Mouse (Mus musculus): Measurements from ENCODE around the gene Tma7. TPM values are rescaled to one million over a fixed set of nuclear protein-coding genes. Genes with fewer than 3 reads are reported as not detected.
A peak's percentile ranks its signal among the peaks of the same experiment; 100 is the strongest.

The Tma7 gene
- polyA plus RNA-seq, 1 experiment from 2014 or later, result 747 TPM

DNA sequence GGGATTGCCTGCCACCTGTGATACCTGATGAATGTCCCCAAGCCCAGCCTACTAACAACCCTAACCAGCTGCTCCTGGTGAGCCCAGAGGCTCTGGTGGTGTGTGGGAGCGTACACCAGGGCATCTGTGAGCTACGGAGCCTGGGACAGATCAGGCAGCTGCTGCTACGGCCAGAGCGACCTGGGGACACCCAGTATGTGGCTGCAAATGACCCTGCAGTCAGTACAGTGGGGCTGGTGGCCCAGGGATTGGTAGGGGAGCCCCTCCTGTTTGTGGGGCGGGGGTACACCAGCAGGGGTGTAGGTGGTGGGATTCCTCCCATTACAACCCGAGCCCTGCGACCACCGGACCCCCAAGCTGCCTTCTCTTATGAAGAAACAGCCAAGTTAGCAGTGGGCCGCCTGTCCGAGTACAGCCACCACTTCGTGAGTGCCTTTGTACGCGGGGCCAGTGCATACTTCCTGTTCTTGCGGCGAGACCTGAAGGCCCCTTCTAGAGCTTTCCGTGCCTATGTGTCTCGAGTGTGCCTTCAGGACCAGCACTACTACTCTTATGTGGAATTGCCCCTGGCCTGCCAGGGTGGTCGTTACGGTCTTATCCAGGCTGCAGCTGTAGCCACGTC lies 18.0 kb upstream of the Tma7 start:
- no peak overlapping the region for H3K4me3 ChIP-seq
- peaks cover 62% of the 10 kb centered on the region for H3K36me3 ChIP-seq
- no peaks in the 10 kb centered on the region for H3K27me3 ChIP-seq
- no peaks in the 10 kb centered on the region for H3K9me3 ChIP-seq (replicated peaks)
- ATAC-seq (ENCODE audit: low FRiP score), result no peak
- no peak overlapping the region for H3K9ac ChIP-seq
- H3K4me1 ChIP-seq, result peaks cover 39% of the 10 kb centered on the region
- H3K27ac ChIP-seq, result no peak overlapping the region
- 90% methylated on average over 20 of the region's 20 CpGs for WGBS
- no peak overlapping the region for H3K4me2 ChIP-seq (replicated peaks)

DNA sequence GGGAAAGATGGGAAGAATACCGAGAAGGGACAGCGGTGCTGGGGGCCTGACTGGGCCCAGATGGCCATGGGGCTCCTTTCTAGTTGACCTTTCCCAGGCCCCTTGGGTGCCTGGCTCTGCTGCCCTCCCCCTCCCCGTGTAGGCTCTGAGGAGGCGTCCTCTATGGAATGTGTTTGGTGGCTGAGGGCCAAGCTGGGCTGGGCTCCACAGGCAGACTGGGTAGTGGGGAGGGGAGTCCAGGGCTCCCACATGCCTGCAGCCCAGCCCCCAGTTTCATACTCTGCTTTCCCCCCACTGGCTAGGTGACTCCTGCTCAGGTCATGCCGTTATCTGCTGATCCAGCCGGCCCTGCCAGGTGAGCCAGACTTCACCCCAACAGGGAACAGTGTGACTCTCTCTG lies 16.6 kb upstream of the Tma7 start:
- Histone ChIP-seq H3K4me1 (peaks cover 49% of the 10 kb centered on the region), H3K27me3 (no peaks in the 10 kb centered on the region), H3K4me3 (peak overlapping the region; percentile 46), H3K27ac (peak overlapping the region; percentile 98; the same call in 1 of the 2 replicates), H3K4me2 (replicated peaks) (peak overlapping the region; percentile 94), H3K9me3 (replicated peaks) (no peaks in the 10 kb centered on the region), H3K36me3 (peaks cover 47% of the 10 kb centered on the region), H3K9ac (peak overlapping the region; percentile 83)
- WGBS, result 53% methylated on average over 6 of the region's 6 CpGs
- no peak for ATAC-seq (ENCODE audit: low FRiP score)

DNA sequence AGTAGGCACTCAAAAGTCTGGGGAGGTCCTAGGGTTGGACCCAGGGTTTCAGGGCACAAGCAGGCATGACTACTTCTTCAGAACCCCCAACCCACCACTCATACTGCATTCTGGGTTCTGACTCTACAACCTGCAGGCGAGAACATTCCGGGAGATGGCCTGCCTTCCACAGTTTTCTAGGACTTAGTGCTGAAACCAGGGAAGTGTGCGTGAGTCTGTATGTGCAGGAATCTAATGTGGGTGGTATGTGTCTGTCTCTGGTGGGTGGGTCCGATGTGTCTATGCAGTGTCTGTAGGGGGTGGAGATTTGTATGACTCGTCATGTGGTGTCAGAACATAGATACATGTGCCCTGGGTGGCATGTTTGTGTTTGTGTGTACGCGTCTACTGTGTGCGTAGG lies 16.0 kb upstream of the Tma7 start:
- H3K27ac ChIP-seq, result peak overlapping the region; percentile 98; the same call in 1 of the 2 replicates
- ATAC-seq (ENCODE audit: low FRiP score), result no peak
- H3K9ac ChIP-seq, result peak overlapping the region; percentile 83
- peak overlapping the region; percentile 94 for H3K4me2 ChIP-seq (replicated peaks)
- peaks cover 43% of the 10 kb centered on the region for H3K36me3 ChIP-seq
- no peaks in the 10 kb centered on the region for H3K27me3 ChIP-seq
- H3K4me3 ChIP-seq, result peak overlapping the region; percentile 46
- H3K9me3 ChIP-seq (replicated peaks), result no peaks in the 10 kb centered on the region
- peaks cover 55% of the 10 kb centered on the region for H3K4me1 ChIP-seq
- 86% methylated on average over 8 of the region's 8 CpGs for WGBS

DNA sequence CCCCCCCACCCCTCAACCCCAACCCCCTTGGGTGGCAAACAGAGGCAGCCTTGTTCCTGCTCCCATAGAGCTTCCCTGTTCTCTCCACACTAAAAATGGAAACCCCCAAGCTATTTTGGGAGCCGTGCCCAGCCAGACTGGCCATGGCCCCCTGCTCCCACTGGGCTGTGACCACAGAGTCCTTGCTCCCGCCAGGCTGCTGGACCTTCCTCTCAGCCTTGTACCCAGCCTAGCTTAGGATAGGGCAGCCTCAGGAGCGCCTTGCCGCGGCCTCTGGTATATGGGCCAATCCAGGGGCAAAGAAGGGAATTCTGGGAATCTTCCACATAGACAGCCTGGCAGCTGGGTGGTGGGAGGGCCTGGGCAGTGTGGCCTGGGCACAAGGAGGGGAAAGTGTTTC lies 15.4 kb upstream of the Tma7 start:
- peaks cover 58% of the 10 kb centered on the region for H3K4me1 ChIP-seq
- peaks cover 38% of the 10 kb centered on the region for H3K36me3 ChIP-seq
- ATAC-seq (ENCODE audit: low FRiP score), result no peak
- H3K4me2 ChIP-seq (replicated peaks), result peak overlapping the region; percentile 94
- 55% methylated on average over 5 of the region's 5 CpGs for WGBS
- peak overlapping the region; percentile 46 for H3K4me3 ChIP-seq
- peak overlapping the region; percentile 98 for H3K27ac ChIP-seq
- H3K27me3 ChIP-seq, result no peaks in the 10 kb centered on the region
- H3K9me3 ChIP-seq (replicated peaks), result no peaks in the 10 kb centered on the region
- peak overlapping the region; percentile 83 for H3K9ac ChIP-seq

DNA sequence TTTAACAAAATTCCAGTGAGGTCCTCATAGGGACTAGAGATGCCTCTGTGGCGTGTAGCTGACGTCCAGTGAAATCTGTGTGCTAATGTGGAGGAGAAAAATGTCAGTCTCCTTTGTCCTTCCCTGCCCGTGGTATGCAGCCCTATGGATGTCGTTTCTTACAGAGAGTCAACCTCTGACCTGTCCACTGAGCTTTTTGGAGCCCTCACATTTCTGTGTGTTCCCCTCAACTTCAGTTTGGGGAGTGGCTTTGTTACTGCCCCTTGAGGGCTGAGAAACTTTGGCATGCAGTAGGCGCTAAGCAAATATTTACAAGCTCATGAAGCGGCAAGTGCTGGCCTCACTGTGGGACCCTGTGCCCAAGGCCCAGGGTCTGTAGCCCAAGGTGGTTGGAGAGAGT lies 14.9 kb upstream of the Tma7 start:
- peak overlapping the region; percentile 83 for H3K9ac ChIP-seq
- H3K4me3 ChIP-seq, result peak overlapping the region; percentile 46
- H3K4me1 ChIP-seq, result peaks cover 58% of the 10 kb centered on the region
- peaks cover 36% of the 10 kb centered on the region for H3K36me3 ChIP-seq
- peak overlapping the region; percentile 94 for H3K4me2 ChIP-seq (replicated peaks)
- no peaks in the 10 kb centered on the region for H3K9me3 ChIP-seq (replicated peaks)
- no peak for ATAC-seq (ENCODE audit: low FRiP score)
- 13% methylated on average over 6 of the region's 6 CpGs for WGBS
- no peaks in the 10 kb centered on the region for H3K27me3 ChIP-seq
- H3K27ac ChIP-seq, result peak overlapping the region; percentile 98

DNA sequence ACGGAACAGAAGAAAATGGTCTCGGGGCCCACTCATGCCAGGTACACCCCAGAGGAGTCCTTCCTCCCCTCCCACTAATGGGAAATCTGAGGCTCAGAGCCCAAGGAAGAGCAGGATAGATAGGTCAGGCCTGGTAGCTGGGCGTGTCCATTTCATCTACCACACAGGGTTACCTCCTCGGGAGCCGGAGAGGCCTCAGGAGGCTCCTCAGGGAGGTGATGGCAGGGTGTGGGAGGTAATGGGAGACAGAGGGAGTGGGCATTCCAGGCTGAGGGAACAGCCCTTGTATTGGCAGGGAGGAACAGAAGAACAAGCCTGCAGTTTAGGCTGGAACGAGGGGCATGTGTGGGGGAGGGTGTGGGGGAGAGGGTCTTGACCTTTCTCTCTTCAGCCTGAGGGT lies 14.5 kb upstream of the Tma7 start:
- Histone ChIP-seq H3K4me1 (peaks cover 58% of the 10 kb centered on the region), H3K27ac (peak overlapping the region; percentile 98), H3K9ac (peak overlapping the region; percentile 83), H3K4me3 (peak overlapping the region; percentile 46), H3K9me3 (replicated peaks) (no peaks in the 10 kb centered on the region), H3K27me3 (no peaks in the 10 kb centered on the region), H3K4me2 (replicated peaks) (peak overlapping the region; percentile 94), H3K36me3 (peaks cover 35% of the 10 kb centered on the region)
- 20% methylated on average over 6 of the region's 6 CpGs for WGBS
- no peak for ATAC-seq (ENCODE audit: low FRiP score)

DNA sequence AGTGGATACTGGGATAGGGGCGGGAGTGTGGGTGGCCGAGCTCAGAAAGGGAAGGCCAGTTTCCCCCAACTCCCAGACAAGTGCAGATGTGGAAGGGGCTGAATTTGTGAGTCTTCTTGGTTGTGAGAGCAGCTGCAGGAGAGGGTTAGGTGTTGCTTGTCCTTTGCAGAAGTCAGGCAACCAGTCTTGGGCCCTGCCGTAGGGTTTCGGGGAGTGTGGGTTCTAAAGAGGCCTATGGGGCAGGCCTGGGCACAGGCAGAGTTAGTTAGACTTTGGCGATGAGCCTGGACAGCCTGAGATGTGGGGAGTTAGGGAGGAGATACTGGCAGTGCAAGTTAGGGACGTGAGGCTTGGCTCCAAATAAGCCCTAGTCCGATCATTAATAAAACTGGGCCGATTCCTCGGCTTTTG lies 13.9 kb upstream of the Tma7 start:
- H3K4me2 ChIP-seq (replicated peaks), result peak overlapping the region; percentile 94
- H3K4me1 ChIP-seq, result peaks cover 58% of the 10 kb centered on the region
- 10% methylated on average over 9 of the region's 9 CpGs for WGBS
- H3K9ac ChIP-seq, result peak overlapping the region; percentile 83
- no peaks in the 10 kb centered on the region for H3K27me3 ChIP-seq
- peaks cover 36% of the 10 kb centered on the region for H3K36me3 ChIP-seq
- peak overlapping the region; percentile 46 for H3K4me3 ChIP-seq
- no peak for ATAC-seq (ENCODE audit: low FRiP score)
- no peaks in the 10 kb centered on the region for H3K9me3 ChIP-seq (replicated peaks)
- H3K27ac ChIP-seq, result peak overlapping the region; percentile 98

DNA sequence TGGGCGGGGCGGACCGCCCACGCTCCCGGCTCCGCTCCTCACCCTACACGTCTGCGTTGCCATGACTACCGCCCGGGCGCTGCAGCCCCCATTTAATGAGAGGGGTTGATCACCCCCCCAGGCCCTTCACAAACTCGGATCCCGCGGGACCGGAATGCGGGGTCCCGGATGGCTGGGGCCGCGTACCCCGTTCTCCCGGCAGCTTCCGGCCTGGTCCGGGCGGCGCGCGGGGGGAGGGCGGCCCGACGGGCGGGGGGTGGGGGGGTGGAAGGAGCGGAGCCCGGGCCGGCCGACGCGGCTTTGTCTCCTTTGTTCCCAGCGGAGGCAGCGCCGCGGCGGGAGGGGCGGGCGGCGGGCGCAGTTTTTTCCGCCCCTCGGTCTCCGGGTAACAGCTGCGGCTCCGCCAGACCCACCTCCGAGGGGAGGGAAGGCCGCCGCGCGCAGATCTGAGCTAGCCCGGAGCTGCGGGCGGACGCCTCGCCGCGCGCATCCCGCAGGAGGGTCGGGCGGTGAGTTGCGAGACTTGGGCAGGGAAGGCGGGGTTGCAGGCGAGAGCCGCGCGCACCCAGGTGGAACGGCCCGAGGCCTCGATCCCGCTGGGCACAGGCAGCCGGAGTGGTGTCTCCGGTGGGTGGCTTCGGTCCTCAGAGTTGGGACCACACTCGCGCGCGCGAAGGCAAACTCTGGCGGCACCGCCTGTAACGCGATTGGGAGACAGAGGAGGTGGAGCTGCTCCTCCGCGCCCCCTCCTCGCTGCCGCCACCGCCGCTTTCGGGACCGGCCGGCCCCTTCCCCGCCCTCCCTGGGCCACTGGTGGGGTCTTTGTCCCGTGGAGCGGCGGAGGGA lies 13.0 kb upstream of the Tma7 start, which contains the start of gene Plxnb1:
TSS of gene Plxnb1 (plus strand) at position 253 of the 846 bp plus-strand sequence.
- H3K4me1 ChIP-seq, result peaks cover 57% of the 10 kb centered on the region
- peak within 1 kb of the TSS; percentile 98 for H3K27ac ChIP-seq
- no peaks in the 10 kb centered on the region for H3K27me3 ChIP-seq
- peak within 1 kb of the TSS; percentile 94 for H3K4me2 ChIP-seq (replicated peaks)
- H3K4me3 ChIP-seq, result peak within 1 kb of the TSS; percentile 46
- no peaks in the 10 kb centered on the region for H3K9me3 ChIP-seq (replicated peaks)
- H3K9ac ChIP-seq, result peak within 1 kb of the TSS; percentile 83
- H3K36me3 ChIP-seq, result peaks cover 36% of the 10 kb centered on the region
- 0% methylated on average over 79 of the region's 102 CpGs for WGBS
- peak; percentile 65 for ATAC-seq (ENCODE audit: low FRiP score)

DNA sequence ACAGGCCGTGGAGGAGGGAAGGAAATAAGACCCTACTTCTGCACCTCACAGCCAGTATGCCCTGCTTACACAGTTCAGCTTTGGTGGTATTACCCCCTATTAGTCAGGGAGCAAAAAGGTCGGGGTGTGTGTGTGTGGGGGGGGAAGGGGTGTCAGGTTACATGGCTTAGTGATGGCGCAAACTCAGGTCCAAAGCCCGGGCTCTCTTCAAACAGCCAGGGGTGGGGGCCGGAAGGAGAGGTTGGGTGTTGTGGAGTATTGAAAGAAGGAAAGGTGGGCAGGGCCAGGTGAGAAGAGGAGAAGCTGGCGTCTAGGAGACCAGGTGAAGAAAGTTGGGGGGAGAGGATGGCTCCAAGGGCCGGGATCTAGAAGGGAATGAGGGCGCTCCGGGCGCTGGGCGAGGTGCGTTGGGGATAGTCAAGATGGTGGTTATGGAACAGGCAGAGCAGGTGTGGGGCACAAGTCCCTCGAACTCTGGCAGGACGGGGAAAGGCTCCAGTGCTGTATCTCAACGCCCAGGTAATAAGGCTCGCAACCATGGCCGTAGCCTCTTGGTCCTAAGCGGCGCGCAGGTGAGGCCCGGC lies 12.3 kb upstream of the Tma7 start:
- H3K9me3 ChIP-seq (replicated peaks), result no peaks in the 10 kb centered on the region
- peak overlapping the region; percentile 83 for H3K9ac ChIP-seq
- no peaks in the 10 kb centered on the region for H3K27me3 ChIP-seq
- peak overlapping the region; percentile 46 for H3K4me3 ChIP-seq
- H3K4me1 ChIP-seq, result peaks cover 53% of the 10 kb centered on the region
- H3K27ac ChIP-seq, result peak overlapping the region; percentile 98
- ATAC-seq (ENCODE audit: low FRiP score), result peak; percentile 0; the same call in 1 of the 2 replicates
- peak overlapping the region; percentile 94 for H3K4me2 ChIP-seq (replicated peaks)
- H3K36me3 ChIP-seq, result peaks cover 35% of the 10 kb centered on the region
- WGBS, result under 1% methylated on average over 21 of the region's 21 CpGs

DNA sequence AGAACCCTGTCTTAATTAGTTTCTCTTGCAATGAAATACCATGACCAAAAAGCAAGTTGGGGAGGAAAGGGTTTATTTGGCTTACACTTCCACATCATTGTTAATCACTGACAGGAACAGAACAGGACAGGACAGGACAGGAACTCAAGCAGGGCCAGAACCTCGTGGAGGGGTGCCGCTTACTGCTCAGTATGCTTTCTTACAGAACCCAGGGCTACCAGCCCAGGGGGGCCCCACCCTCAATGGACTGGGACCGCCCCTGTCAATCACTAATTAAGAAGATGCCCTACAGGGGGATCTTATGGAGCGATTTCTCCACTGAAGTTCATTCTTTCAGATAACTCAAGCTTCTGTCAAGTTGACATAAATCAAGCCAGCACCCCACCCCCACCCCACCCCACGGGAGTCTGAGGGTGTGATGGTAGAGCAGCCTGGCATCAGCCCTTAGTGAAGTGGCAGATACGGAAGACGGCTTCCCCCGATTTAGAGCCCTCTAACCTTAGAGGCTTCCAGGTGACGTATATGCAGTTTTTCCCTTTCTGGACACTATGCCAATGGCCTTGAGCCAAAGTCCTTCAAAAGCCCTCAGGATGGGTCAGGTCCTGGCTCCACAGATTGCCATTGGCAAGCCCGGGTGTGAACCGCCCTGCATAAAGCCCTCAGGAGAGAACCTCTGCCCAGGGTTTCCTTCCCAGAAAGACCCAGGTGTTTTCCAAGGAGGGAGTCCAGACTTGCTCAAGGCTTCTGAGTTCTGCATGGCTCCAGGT lies 11.6 kb upstream of the Tma7 start:
- WGBS, result 14% methylated on average over 11 of the region's 11 CpGs
- H3K36me3 ChIP-seq, result peaks cover 28% of the 10 kb centered on the region

DNA sequence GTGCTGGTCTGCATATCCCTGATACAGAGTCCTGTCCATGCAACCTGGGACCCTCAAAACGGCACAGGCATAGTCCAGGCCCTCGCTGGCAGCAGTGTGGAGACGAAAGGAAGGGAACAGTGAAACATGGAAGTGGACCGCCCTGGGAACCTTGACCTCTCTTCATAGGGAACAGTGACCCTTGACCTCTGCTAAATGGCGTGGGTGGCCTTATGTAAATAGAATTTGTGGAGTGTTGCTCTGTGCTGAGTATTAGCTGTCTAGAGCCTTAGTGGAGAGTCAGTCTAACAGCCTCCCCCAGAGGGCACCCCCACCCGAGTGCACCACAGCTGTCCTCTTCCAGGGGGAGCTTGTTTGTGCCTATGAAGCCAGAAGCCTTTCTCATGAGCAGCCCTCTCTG lies 10.4 kb upstream of the Tma7 start:
- peaks cover 27% of the 10 kb centered on the region for H3K36me3 ChIP-seq
- WGBS, result 26% methylated on average over 6 of the region's 6 CpGs
- H3K4me2 ChIP-seq (replicated peaks), result no peak overlapping the region
- H3K27ac ChIP-seq, result no peak overlapping the region
- peaks cover 40% of the 10 kb centered on the region for H3K4me1 ChIP-seq
- ATAC-seq (ENCODE audit: low FRiP score), result no peak
- no peaks in the 10 kb centered on the region for H3K9me3 ChIP-seq (replicated peaks)
- no peak overlapping the region for H3K9ac ChIP-seq
- no peaks in the 10 kb centered on the region for H3K27me3 ChIP-seq
- H3K4me3 ChIP-seq, result no peak overlapping the region

More for the DNA sequence above, 11.6 kb upstream of the Tma7 start:
- Histone ChIP-seq H3K9me3 (replicated peaks) (no peaks in the 10 kb centered on the region), H3K27me3 (no peaks in the 10 kb centered on the region), H3K4me1 (peaks cover 46% of the 10 kb centered on the region), H3K9ac (peak overlapping the region; percentile 83), H3K4me2 (replicated peaks) (peak overlapping the region; percentile 94), H3K27ac (peak overlapping the region; percentile 98), H3K4me3 (peak overlapping the region; percentile 46)
- no peak for ATAC-seq (ENCODE audit: low FRiP score)

DNA sequence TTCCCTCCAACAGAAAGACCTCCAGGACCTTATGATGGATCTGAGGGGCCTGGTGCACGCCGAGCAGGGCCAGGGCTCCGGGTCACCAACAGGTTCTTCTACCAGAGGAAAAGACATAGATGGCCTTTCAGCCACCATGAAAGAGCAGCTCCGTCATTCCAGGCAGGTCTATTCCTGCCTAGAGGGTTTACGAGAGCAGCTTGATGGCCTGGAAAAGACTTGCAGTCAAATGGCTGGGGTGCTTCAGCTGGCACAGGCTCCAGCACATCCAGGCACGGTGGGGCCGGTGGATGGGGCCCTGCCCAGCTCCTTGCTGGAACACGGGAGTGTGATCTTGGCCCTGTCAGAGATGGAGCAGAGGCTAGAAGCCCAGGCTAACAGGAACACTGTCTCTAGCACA lies 9.4 kb upstream of the Tma7 start:
- Histone ChIP-seq H3K4me2 (replicated peaks) (no peak overlapping the region), H3K9me3 (replicated peaks) (no peaks in the 10 kb centered on the region), H3K4me1 (peaks cover 34% of the 10 kb centered on the region), H3K36me3 (peaks cover 27% of the 10 kb centered on the region), H3K27me3 (no peaks in the 10 kb centered on the region), H3K27ac (no peak overlapping the region), H3K4me3 (no peak overlapping the region), H3K9ac (no peak overlapping the region)
- no peak for ATAC-seq (ENCODE audit: low FRiP score)
- WGBS, result 87% methylated on average over 8 of the region's 8 CpGs
